Mouse (Mus musculus): ENCODE data around the gene Rspo3. TPM values are rescaled to one million over a fixed set of nuclear protein-coding genes. Genes with fewer than 3 reads are reported as not detected.

Gene Rspo3
- 5.1 TPM for polyA plus RNA-seq (2014; fragmentation: Illumina TruSeq; extraction: RNeasy Lipid Tissue Mini Kit (QIAGEN cat#74804); ENCODE audit: low read depth, low replicate concordance)

GRCm38 (mm10) chr10:29535546-29536260, at the start of gene Rspo3:
TSS of gene Rspo3 (minus strand) at chr10:29535867.

Other genes with a start within 250 kb of the Rspo3 start
- gene Echdc1, start 222.7 kb downstream of the Rspo3 start, polyA plus RNA-seq (2014; fragmentation: Illumina TruSeq; extraction: RNeasy Lipid Tissue Mini Kit (QIAGEN cat#74804); ENCODE audit: low read depth, low replicate concordance), result 64.4 TPM
- gene Rnf146, start 173.4 kb downstream of the Rspo3 start, polyA plus RNA-seq (2014; fragmentation: Illumina TruSeq; extraction: RNeasy Lipid Tissue Mini Kit (QIAGEN cat#74804); ENCODE audit: low read depth, low replicate concordance), result 44.0 TPM

All from adipose tissue, adult 10 weeks (tissue).